Comparison of ENCODE assay signal across 17 mouse cellular contexts in genomic region chr2:10816374-10816773, GRCm38 (mm10).
DNase-seq lines count a peak whose midpoint lies in the region; ATAC-seq and TF ChIP-seq lines count a peak whose summit lies in the region.
"Had no signal": no experiment of that assay in that cellular context is flagged by ENCODE, and none has a peak within 500 bp of the region (broad histone marks: within the 10 kb centered on the region; RNA-seq: fewer than 3 reads in every experiment).

No protein-coding gene starts in this region.

- H3K4me3 ChIP-seq in intestine, postnatal 0 days (ENCODE audit: low read depth, low read length): no peak overlapping the region
- no peak overlapping the region for H3K4me3 ChIP-seq in intestine, embryonic 16.5 days (ENCODE audit: low read length)
- H3K4me3 ChIP-seq in testis, adult 2 months (ENCODE audit: control insufficient read depth, low read depth, low read length): no peak overlapping the region
- no peak overlapping the region for H3K4me3 ChIP-seq in stomach, postnatal 0 days (ENCODE audit: low read depth, low read length)
- H3K4me3 ChIP-seq in embryonic facial prominence, embryonic 10.5 days: no peak overlapping the region
- H3K4me3 ChIP-seq: forebrain, embryonic 15.5 days; limb, embryonic 15.5 days; midbrain, embryonic 12.5 days had no signal

- H3K9ac ChIP-seq in intestine, postnatal 0 days (ENCODE audit: low read depth, low read length): no peak overlapping the region
- H3K9ac ChIP-seq in intestine, embryonic 16.5 days (ENCODE audit: low read depth, low read length): no peak overlapping the region
- no peak overlapping the region for H3K9ac ChIP-seq in stomach, postnatal 0 days (ENCODE audit: low read length)
- H3K9ac ChIP-seq: forebrain, embryonic 15.5 days; limb, embryonic 15.5 days; midbrain, embryonic 12.5 days had no signal

- no peak for TF ChIP-seq EP300 in stomach, postnatal 0 days (optimal IDR thresholded peaks at IDR 0.05)

- no peak for TF ChIP-seq POLR2A in testis, adult 2 months (IDR thresholded peaks at IDR 0.05; ENCODE audit: control insufficient read depth, low read depth, low read length)

- no peak for ATAC-seq in intestine, postnatal 0 days
- ATAC-seq in intestine, embryonic 16.5 days: no peak
- ATAC-seq in Patski: no peak
- no peak for ATAC-seq in stomach, postnatal 0 days (ENCODE audit: low FRiP score, low TSS enrichment)
- ATAC-seq in monocyte, adult 5-6 weeks (replicated peaks; ENCODE audit: insufficient number of reproducible peaks, low FRiP score, low TSS enrichment, poor library complexity, severe bottlenecking): no peak
- ATAC-seq: activated CD4-positive, CD25-positive, alpha-beta regulatory T cell, adult 4 months; forebrain, embryonic 15.5 days had no signal

- WGBS in intestine, postnatal 0 days: 31% methylated on average over 2 of the region's 2 CpGs
- WGBS in intestine, embryonic 16.5 days: 31% methylated on average over 2 of the region's 2 CpGs
- WGBS in stomach, postnatal 0 days: 32% methylated on average over 2 of the region's 2 CpGs
- 40% methylated on average over 2 of the region's 2 CpGs for WGBS in embryonic facial prominence, embryonic 10.5 days

- H3K27ac ChIP-seq in intestine, postnatal 0 days (ENCODE audit: low read depth, low read length): no peak overlapping the region
- H3K27ac ChIP-seq in intestine, embryonic 16.5 days (ENCODE audit: low read length): no peak overlapping the region
- no peak overlapping the region for H3K27ac ChIP-seq in testis, adult 2 months (ENCODE audit: control insufficient read depth, insufficient read depth, low read depth, low read length)
- no peak overlapping the region for H3K27ac ChIP-seq in stomach, postnatal 0 days (replicated peaks)
- no peak overlapping the region for H3K27ac ChIP-seq in embryonic facial prominence, embryonic 10.5 days (replicated peaks)
- H3K27ac ChIP-seq: forebrain, embryonic 15.5 days; limb, embryonic 15.5 days; midbrain, embryonic 12.5 days had no signal

- H3K27me3 ChIP-seq in intestine, postnatal 0 days (replicated peaks; ENCODE audit: control insufficient read depth, insufficient read depth, low read length): no peaks in the 10 kb centered on the region
- no peaks in the 10 kb centered on the region for H3K27me3 ChIP-seq in intestine, embryonic 16.5 days (replicated peaks; ENCODE audit: control insufficient read depth, insufficient read depth, low read length)
- no peaks in the 10 kb centered on the region for H3K27me3 ChIP-seq in testis, adult 2 months (ENCODE audit: control insufficient read depth, insufficient read depth, low read length)
- H3K27me3 ChIP-seq in Patski: peaks cover 4% of the 10 kb centered on the region
- H3K27me3 ChIP-seq in stomach, postnatal 0 days (ENCODE audit: control insufficient read depth, insufficient read depth, low read length): no peaks in the 10 kb centered on the region
- no peaks in the 10 kb centered on the region for H3K27me3 ChIP-seq in embryonic facial prominence, embryonic 10.5 days (replicated peaks; ENCODE audit: low read depth, poor library complexity, severe bottlenecking)
- H3K27me3 ChIP-seq: forebrain, embryonic 15.5 days; limb, embryonic 15.5 days; midbrain, embryonic 12.5 days had no signal

- in situ Hi-C loops in Patski (cut with MboI; ENCODE audit: low pct_unique_long_range_greater_than_20kb): no loop called here

- POLR2A ChIA-PET in Patski (lab: Charles Lee): no interaction called here

- DNase-seq in testis, postnatal 10 days (ENCODE audit: low spot score): no peak
- no peak for DNase-seq in Patski (ENCODE audit: low read depth, low spot score)
- no peak for DNase-seq in stomach, postnatal 0 days (ENCODE audit: low spot score)
- no peak for DNase-seq in embryonic facial prominence, embryonic 10.5 days (ENCODE audit: low spot score)
- DNase-seq: adrenal gland, postnatal 36 days; cerebellum, adult 11 months; heart, postnatal 14 days; lung, postnatal 14 days; right cerebral cortex, postnatal 4 days had no signal

- H3K36me3 ChIP-seq in intestine, postnatal 0 days (ENCODE audit: control insufficient read depth, insufficient read depth): no peaks in the 10 kb centered on the region
- H3K36me3 ChIP-seq in intestine, embryonic 16.5 days (ENCODE audit: control insufficient read depth, insufficient read depth, low read length): no peaks in the 10 kb centered on the region
- no peaks in the 10 kb centered on the region for H3K36me3 ChIP-seq in testis, adult 2 months (ENCODE audit: control insufficient read depth, insufficient read depth, low read length)
- no peaks in the 10 kb centered on the region for H3K36me3 ChIP-seq in stomach, postnatal 0 days (ENCODE audit: control insufficient read depth, insufficient read depth, low read length)
- no peaks in the 10 kb centered on the region for H3K36me3 ChIP-seq in embryonic facial prominence, embryonic 10.5 days (replicated peaks)
- H3K36me3 ChIP-seq: forebrain, embryonic 15.5 days; limb, embryonic 15.5 days; midbrain, embryonic 12.5 days had no signal

- peak; percentile 12; the same call in 1 of the 2 replicates for TF ChIP-seq CTCF in intestine, postnatal 0 days (IDR thresholded peaks at IDR 0.05; ENCODE audit: low read depth)
- peak; percentile 40; the same call in 1 of the 2 replicates for TF ChIP-seq CTCF in testis, adult 2 months (IDR thresholded peaks at IDR 0.05; ENCODE audit: control insufficient read depth, insufficient read depth, insufficient replicate concordance, low read depth, low read length)
- TF ChIP-seq CTCF in Patski (IDR thresholded peaks at IDR 0.05): peak; percentile 63
- TF ChIP-seq CTCF in stomach, postnatal 0 days (IDR thresholded peaks at IDR 0.05; ENCODE audit: low read depth): peak; percentile 32

- no peaks in the 10 kb centered on the region for H3K9me3 ChIP-seq in intestine, postnatal 0 days (ENCODE audit: control insufficient read depth)
- H3K9me3 ChIP-seq in intestine, embryonic 16.5 days (ENCODE audit: control insufficient read depth, low read length): no peaks in the 10 kb centered on the region
- H3K9me3 ChIP-seq in stomach, postnatal 0 days (ENCODE audit: control insufficient read depth, low read length): no peaks in the 10 kb centered on the region
- no peaks in the 10 kb centered on the region for H3K9me3 ChIP-seq in embryonic facial prominence, embryonic 10.5 days
- H3K9me3 ChIP-seq: forebrain, embryonic 15.5 days; limb, embryonic 15.5 days; midbrain, embryonic 12.5 days had no signal

- CTCF ChIA-PET in Patski (lab: Charles Lee): interaction anchor here (1.1 to 1.5 kb wide), 3 partner anchors 9 to 14 kb away, joined by 4 to 7 read pairs (median 5); no protein-coding TSS in a partner anchor

- H3K4me2 ChIP-seq in intestine, postnatal 0 days (replicated peaks; ENCODE audit: low read depth): no peak overlapping the region
- no peak overlapping the region for H3K4me2 ChIP-seq in intestine, embryonic 16.5 days (ENCODE audit: low read depth, low read length)
- H3K4me2 ChIP-seq in stomach, postnatal 0 days (replicated peaks; ENCODE audit: low read depth): no peak overlapping the region
- H3K4me2 ChIP-seq: forebrain, embryonic 15.5 days; limb, embryonic 15.5 days; midbrain, embryonic 12.5 days had no signal

- no peaks in the 10 kb centered on the region for H3K4me1 ChIP-seq in intestine, postnatal 0 days (replicated peaks; ENCODE audit: control insufficient read depth, insufficient read depth, low read length)
- H3K4me1 ChIP-seq in intestine, embryonic 16.5 days (ENCODE audit: control insufficient read depth, insufficient read depth, low read length): no peaks in the 10 kb centered on the region
- H3K4me1 ChIP-seq in testis, adult 2 months (ENCODE audit: control insufficient read depth, insufficient read depth, low read length): no peaks in the 10 kb centered on the region
- no peaks in the 10 kb centered on the region for H3K4me1 ChIP-seq in stomach, postnatal 0 days (replicated peaks; ENCODE audit: control insufficient read depth, insufficient read depth)
- no peaks in the 10 kb centered on the region for H3K4me1 ChIP-seq in embryonic facial prominence, embryonic 10.5 days
- H3K4me1 ChIP-seq: forebrain, embryonic 15.5 days; limb, embryonic 15.5 days; midbrain, embryonic 12.5 days had no signal

Comparison
In these comparisons a context has a peak if more than half of its experiments do, and no peak if none do; other contexts are left out.
1. CTCF ChIP-seq: peak in every context shown above with its lines; median percentile 63 in Patski; 40 in testis, adult 2 months; 32 in stomach, postnatal 0 days; 12 in intestine, postnatal 0 days.